Mouse (Mus musculus) brain, embryonic 14.5 days (tissue): Measurements from ENCODE around the gene Efl1. TPM values are rescaled to one million over a fixed set of nuclear protein-coding genes. Genes with fewer than 3 reads are reported as not detected.
"Not testable (repeated sequence)": the region's sequence is repeated elsewhere in the genome, so short reads cannot be mapped to it uniquely, and the experiment has no call there.

Experiments used
- DNase-seq: peaks from one replicate; pipeline ENCODE4 v3.0.0-alpha.2; 2011; ENCODE audit warnings: low read depth
- CTCF ChIP-seq: fragments of 200-500 bp; IDR thresholded peaks from 2 replicates; pipeline ENCODE4 v1.5.1; 2012; ENCODE audit warnings: inconsistent platforms, mild to moderate bottlenecking, moderate library complexity, borderline replicate concordance; ENCODE audit not compliant: insufficient read depth, insufficient read length; ENCODE audit errors: extremely low read depth
- POLR2A ChIP-seq: fragments of 200-500 bp; IDR thresholded peaks from 2 replicates; pipeline ENCODE4 v1.6.1; 2012; ENCODE audit warnings: mild to moderate bottlenecking, inconsistent platforms, borderline replicate concordance; ENCODE audit not compliant: poor library complexity, insufficient read depth, insufficient read length, severe bottlenecking; ENCODE audit errors: extremely low read depth
- polyA plus RNA-seq: library from polyadenylated mRNA; depleted of rRNA; stranded (reverse); fragments of >200 nt; gene quantifications from 2 replicates; pipeline ENCODE4 v1.2.3, GENCODE M21; 2012

The Efl1 gene
- polyA plus RNA-seq, 1 experiment: 11.2 TPM

DNA sequence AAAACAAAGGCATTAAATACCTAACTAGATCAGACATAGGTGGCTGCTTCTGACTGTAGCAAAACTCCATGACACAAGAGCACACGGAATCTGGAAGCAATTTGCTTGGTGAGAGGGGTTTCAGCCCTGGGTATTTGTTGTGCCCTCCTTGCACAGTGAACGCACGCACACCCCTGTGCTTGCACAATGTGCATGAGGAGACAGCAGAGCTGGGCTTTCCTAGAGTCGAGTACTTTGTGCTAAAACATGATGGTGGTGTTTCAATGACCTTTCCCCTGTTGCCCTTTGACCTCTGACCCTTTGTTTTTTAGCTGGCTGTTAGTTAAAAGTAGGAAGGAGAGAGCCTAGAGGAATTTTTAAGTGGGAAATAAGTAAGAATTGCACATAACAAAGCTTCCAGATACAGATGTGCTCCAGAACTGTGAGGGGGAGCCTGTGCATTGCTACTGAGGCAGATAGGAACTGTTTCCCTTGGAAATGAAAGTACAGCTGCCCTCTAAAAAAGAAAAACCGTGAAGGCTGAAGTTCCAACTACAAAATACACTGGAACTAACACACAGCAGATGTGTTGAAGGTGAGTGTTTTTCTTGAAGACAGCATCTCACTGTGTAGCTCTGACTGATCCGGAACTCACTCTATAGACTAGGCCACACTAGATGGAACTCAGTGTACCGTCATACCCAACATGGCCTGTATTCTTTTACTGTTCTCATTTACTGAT is 74.9 kb downstream of the Efl1 start:
- no peak for DNase-seq
- TF ChIP-seq CTCF: no peak
- TF ChIP-seq POLR2A: no peak

DNA sequence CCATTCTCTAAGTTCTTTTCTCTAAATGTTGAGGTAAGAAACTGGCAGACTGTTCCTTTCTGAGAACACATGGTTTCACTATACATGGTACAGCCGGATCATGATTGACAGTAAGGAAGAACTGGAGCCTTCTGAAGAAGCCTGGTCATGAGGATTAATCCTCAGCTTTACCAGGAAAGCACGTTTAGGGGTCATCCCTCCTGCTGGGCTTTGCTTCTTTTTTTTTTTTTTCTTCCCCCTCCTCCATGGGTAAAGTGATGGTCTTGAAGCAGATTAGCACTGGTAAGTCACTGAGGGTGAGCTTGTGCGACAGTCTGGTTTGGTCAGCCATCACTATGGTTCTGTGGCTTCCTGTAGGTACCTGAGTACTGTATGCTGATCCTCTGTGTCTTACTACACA is 76.1 kb downstream of the Efl1 start:
- TF ChIP-seq CTCF (no peak), POLR2A (no peak)
- no peak for DNase-seq

- TF ChIP-seq CTCF (no peak), POLR2A (no peak)
- DNase-seq: no peak
Measured at GRCm38 (mm10) chr7:82725006-82725636, 76.7 kb downstream of the Efl1 start.

GRCm38 (mm10) chr7:82725741-82726450 is 77.5 kb downstream of the Efl1 start:
- TF ChIP-seq CTCF (no peak), POLR2A (no peak)
- DNase-seq: no peak

GRCm38 (mm10) chr7:82727066-82727465 is 78.7 kb downstream of the Efl1 start:
- TF ChIP-seq CTCF: no peak
- no peak for TF ChIP-seq POLR2A
- no peak for DNase-seq

DNA sequence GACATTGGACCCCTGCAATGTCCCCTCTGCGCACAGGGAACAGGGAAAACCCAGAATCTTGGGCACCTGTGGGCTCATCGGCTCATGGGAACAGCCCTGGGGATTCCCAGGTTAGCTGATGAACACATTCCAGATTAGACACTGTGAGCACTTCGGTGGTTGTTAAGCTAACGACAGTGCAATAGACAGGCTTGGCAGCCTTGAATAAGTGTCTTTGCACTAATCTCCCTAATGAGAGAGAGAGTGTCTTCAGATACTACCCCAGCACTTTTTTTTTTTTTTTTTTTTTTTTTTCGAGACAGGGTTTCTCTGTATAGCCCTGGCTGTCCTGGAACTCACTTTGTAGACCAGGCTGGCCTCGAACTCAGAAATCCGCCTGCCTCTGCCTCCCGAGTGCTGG is 80.6 kb downstream of the Efl1 start:
- DNase-seq: not testable (repeated sequence)

DNA sequence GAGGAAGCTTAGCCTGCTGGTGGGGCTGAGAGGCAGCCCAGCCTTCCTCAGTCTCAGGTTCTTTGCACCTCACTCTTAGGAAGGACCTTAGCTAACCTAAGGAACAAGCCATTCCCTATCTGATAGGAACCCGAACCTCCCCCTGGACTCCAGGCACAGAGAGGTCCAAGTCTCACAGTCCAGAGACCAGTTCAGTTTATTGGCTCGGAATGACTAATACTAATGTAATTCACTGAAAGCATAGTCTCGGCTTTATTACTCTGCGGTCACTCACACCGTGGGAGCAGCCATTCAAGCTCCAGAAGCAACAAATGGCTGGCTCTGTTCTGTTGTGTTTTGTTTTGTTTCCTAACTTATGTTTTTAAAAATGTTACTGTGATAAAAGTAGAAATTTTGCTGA is 84.7 kb downstream of the Efl1 start:
- no peak for DNase-seq
- TF ChIP-seq POLR2A (no peak), CTCF (no peak)

- no peak for DNase-seq
Measured at GRCm38 (mm10) chr7:82733995-82734394, 85.6 kb downstream of the Efl1 start.

GRCm38 (mm10) chr7:82734748-82735600 is 86.6 kb downstream of the Efl1 start:
- TF ChIP-seq POLR2A (no peak), CTCF (no peak)
- DNase-seq: no peak

More at GRCm38 (mm10) chr7:82733995-82734394, 85.6 kb downstream of the Efl1 start:
- TF ChIP-seq CTCF: no peak
- TF ChIP-seq POLR2A: no peak

DNA sequence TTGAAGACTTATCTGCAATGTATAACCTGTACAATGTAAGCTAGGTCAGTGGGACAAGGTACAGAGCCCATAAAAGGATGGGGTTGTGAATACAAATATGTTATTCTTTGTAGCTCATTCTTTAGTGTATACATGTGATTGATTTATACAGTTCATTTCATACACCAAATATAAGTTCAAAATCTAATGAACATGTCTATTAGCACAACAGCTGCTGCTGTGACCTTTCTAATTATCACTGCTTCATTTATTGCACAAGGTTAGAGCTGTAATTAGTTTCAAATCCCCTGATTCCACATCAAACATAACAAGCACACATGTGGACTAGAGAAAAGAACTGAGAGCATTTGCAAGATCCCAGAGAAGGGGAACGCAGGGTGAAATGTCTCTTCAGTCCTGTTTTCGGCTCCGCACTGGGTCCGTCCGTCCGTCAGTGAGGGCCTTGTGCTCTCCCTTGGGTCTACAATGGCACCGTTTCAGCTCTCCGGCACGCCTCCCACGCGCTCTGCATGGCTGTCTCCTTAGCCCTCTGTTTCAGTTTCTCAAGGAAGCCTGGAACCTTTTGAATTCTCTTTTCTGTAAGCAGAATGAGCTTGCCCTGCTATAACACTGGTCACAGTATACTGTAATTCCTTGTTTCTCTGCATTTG is 94.8 kb downstream of the Efl1 start:
- TF ChIP-seq POLR2A (no peak), CTCF (no peak)
- peak; percentile 63 for DNase-seq
